Mouse (Mus musculus): ENCODE measurements around the gene Map3k3. TPM values are rescaled to one million over a fixed set of nuclear protein-coding genes. Genes with fewer than 3 reads are reported as not detected.
"Not testable (repeated sequence)": the region's sequence is repeated elsewhere in the genome, so short reads cannot be mapped to it uniquely, and the experiment has no call there.

Gene Map3k3
- polyA plus RNA-seq, 1 experiment from 2014 or later: 28.2 TPM

GRCm38 (mm10) chr11:106056819-106057491, 27.5 kb upstream of the Map3k3 start:
- Histone ChIP-seq H3K36me3 (peaks cover 78% of the 10 kb centered on the region), H3K9ac (no peak overlapping the region), H3K4me2 (no peak overlapping the region), H3K27ac (no peak overlapping the region), H3K27me3 (no peaks in the 10 kb centered on the region), H3K9me3 (no peaks in the 10 kb centered on the region), H3K4me1 (no peaks in the 10 kb centered on the region), H3K4me3 (no peak overlapping the region)
- no peak for ATAC-seq (ENCODE audit: borderline replicate concordance, extremely low read depth, low FRiP score, low TSS enrichment)
- WGBS: 88% methylated on average over 8 of the region's 8 CpGs

DNA sequence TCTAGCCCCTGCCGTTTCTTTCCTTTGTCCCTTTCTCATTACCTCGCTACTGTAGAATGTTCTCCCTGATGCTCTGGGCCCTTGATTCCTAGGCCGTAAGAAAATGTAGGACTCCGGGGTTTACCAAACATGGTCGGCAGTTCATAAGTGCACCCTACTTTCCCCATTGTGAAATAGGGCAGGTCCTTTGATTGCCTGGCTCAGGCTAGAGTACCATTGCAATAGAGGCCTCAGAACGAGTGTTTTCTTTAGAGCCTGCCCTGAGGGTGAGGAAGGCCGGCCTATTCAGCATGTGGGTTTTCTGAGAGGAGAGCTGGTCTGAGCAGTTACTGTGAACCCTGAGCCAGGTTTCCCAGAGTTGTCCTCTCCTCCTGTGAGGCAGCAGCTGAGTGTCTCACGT, 26.4 kb upstream of the Map3k3 start:
- no peaks in the 10 kb centered on the region for H3K4me1 ChIP-seq
- H3K9ac ChIP-seq: no peak overlapping the region
- no peak for ATAC-seq (ENCODE audit: borderline replicate concordance, extremely low read depth, low FRiP score, low TSS enrichment)
- H3K4me2 ChIP-seq: no peak overlapping the region
- peaks cover 69% of the 10 kb centered on the region for H3K36me3 ChIP-seq
- 77% methylated on average over 8 of the region's 8 CpGs for WGBS
- H3K27me3 ChIP-seq: no peaks in the 10 kb centered on the region
- no peak overlapping the region for H3K27ac ChIP-seq
- no peaks in the 10 kb centered on the region for H3K9me3 ChIP-seq
- H3K4me3 ChIP-seq: no peak overlapping the region

- Histone ChIP-seq H3K4me1 (peaks cover 4% of the 10 kb centered on the region; the same call in 1 of the 2 replicates), H3K4me3 (no peak overlapping the region), H3K27ac (no peak overlapping the region), H3K4me2 (no peak overlapping the region), H3K9me3 (no peaks in the 10 kb centered on the region), H3K36me3 (peaks cover 43% of the 10 kb centered on the region), H3K27me3 (no peaks in the 10 kb centered on the region), H3K9ac (no peak overlapping the region)
- no peak for ATAC-seq (ENCODE audit: borderline replicate concordance, extremely low read depth, low FRiP score, low TSS enrichment)
- WGBS: 82% methylated on average over 1 of the region's 1 CpGs
These were observed 23.9 kb upstream of the Map3k3 start for GRCm38 (mm10) chr11:106060549-106060948.

- Histone ChIP-seq H3K27me3 (no peaks in the 10 kb centered on the region), H3K9me3 (no peaks in the 10 kb centered on the region), H3K4me2 (no peak overlapping the region), H3K9ac (no peak overlapping the region), H3K27ac (no peak overlapping the region), H3K4me3 (no peak overlapping the region), H3K36me3 (peaks cover 36% of the 10 kb centered on the region), H3K4me1 (peaks cover 4% of the 10 kb centered on the region; the same call in 1 of the 2 replicates)
- 89% methylated on average over 1 of the region's 1 CpGs for WGBS
- ATAC-seq (ENCODE audit: borderline replicate concordance, extremely low read depth, low FRiP score, low TSS enrichment): no peak
These were observed 23.1 kb upstream of the Map3k3 start for GRCm38 (mm10) chr11:106061311-106061710.

GRCm38 (mm10) chr11:106063756-106064155, 20.7 kb upstream of the Map3k3 start:
- no peak for ATAC-seq (ENCODE audit: borderline replicate concordance, extremely low read depth, low FRiP score, low TSS enrichment)
- H3K4me1 ChIP-seq: peaks cover 4% of the 10 kb centered on the region
- WGBS: 82% methylated on average over 5 of the region's 5 CpGs
- no peaks in the 10 kb centered on the region for H3K27me3 ChIP-seq
- no peak overlapping the region for H3K4me2 ChIP-seq
- H3K9me3 ChIP-seq: no peaks in the 10 kb centered on the region
- H3K9ac ChIP-seq: no peak overlapping the region
- H3K4me3 ChIP-seq: no peak overlapping the region
- peaks cover 13% of the 10 kb centered on the region for H3K36me3 ChIP-seq
- no peak overlapping the region for H3K27ac ChIP-seq

GRCm38 (mm10) chr11:106065073-106065922, 19.1 kb upstream of the Map3k3 start:
- Histone ChIP-seq H3K27ac (peak overlapping the region; percentile 95; the same call in 1 of the 2 replicates), H3K9me3 (no peaks in the 10 kb centered on the region), H3K9ac (0 out of 2 replicates have a peak overlapping the region, but pooled peaks have one; percentile 91), H3K4me3 (peak overlapping the region; percentile 95), H3K27me3 (no peaks in the 10 kb centered on the region), H3K4me1 (peaks cover 4% of the 10 kb centered on the region), H3K36me3 (0 out of 2 replicates have a peak, but pooled peaks cover 3% of the 10 kb centered on the region), H3K4me2 (peak overlapping the region; percentile 87)
- WGBS: 35% methylated on average over 18 of the region's 18 CpGs
- no peak for ATAC-seq (ENCODE audit: borderline replicate concordance, extremely low read depth, low FRiP score, low TSS enrichment)

GRCm38 (mm10) chr11:106065923-106066571, 18.4 kb upstream of the Map3k3 start, which contains the start of gene Taco1:
TSS of gene Taco1 (plus strand) at chr11:106066061.
- Histone ChIP-seq H3K9ac (peak within 1 kb of the TSS; percentile 91), H3K4me1 (peaks cover 4% of the 10 kb centered on the region), H3K36me3 (0 out of 2 replicates have a peak, but pooled peaks cover 3% of the 10 kb centered on the region), H3K9me3 (no peaks in the 10 kb centered on the region), H3K4me3 (peak within 1 kb of the TSS; percentile 95), H3K27me3 (no peaks in the 10 kb centered on the region), H3K4me2 (peak within 1 kb of the TSS; percentile 87), H3K27ac (peak within 1 kb of the TSS; percentile 95)
- peak; percentile 95 for ATAC-seq (ENCODE audit: borderline replicate concordance, extremely low read depth, low FRiP score, low TSS enrichment)
- under 1% methylated on average over 49 of the region's 49 CpGs for WGBS

DNA sequence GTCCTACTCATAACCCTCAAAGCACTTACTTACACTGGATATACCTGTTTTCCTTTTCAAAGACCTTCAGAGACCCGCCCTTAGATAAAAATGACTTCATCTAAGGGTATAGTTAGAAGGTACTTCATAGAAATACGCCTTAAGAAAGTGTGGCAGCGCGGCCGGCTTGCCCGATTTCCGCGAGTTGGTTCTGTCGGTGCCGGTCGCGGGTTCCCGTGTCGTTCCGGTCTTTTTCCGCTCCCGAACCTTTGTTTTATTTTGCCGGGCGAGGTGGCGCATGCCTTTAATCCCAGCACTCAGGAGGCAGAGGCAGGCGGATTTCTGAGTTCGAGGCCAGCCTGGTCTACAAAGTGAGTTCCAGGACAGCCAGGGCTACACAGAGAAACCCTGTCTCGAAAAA, 17.8 kb upstream of the Map3k3 start:
- Histone ChIP-seq H3K9ac (peak overlapping the region; percentile 91), H3K27ac (peak overlapping the region; percentile 95), H3K4me3 (peak overlapping the region; percentile 95), H3K4me2 (peak overlapping the region; percentile 87)
- WGBS: 11% methylated on average over 23 of the region's 23 CpGs
- H3K36me3 ChIP-seq; H3K27me3 ChIP-seq; H3K9me3 ChIP-seq; H3K4me1 ChIP-seq; ATAC-seq (ENCODE audit: borderline replicate concordance, extremely low read depth, low FRiP score, low TSS enrichment): not testable (repeated sequence)

GRCm38 (mm10) chr11:106073774-106074173, 10.6 kb upstream of the Map3k3 start:
- H3K4me1 ChIP-seq: no peaks in the 10 kb centered on the region
- WGBS: 77% methylated on average over 3 of the region's 3 CpGs
- H3K27ac ChIP-seq: no peak overlapping the region
- H3K4me2 ChIP-seq: no peak overlapping the region
- H3K36me3 ChIP-seq: peaks cover 21% of the 10 kb centered on the region
- H3K9ac ChIP-seq: no peak overlapping the region
- no peaks in the 10 kb centered on the region for H3K9me3 ChIP-seq
- no peak for ATAC-seq (ENCODE audit: borderline replicate concordance, extremely low read depth, low FRiP score, low TSS enrichment)
- H3K4me3 ChIP-seq: no peak overlapping the region
- H3K27me3 ChIP-seq: no peaks in the 10 kb centered on the region

DNA sequence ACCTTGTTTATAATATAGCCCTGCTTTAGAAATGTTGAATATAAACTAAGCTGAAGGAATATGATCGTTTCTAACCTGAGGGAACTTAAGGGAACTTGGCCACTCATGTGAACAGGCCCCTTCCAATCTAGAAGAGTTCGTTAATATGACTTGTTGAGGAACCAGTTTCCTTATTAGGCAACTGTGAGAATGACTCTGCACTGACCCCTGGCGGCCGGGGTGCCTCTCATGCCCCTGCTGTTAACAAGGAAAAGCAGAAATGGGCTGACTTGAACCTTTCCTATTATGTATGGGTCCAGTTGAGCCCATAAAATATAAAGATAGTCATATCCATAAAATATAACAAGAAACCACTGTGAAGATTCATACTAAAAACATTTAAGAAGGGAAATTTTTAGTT, 8.1 kb upstream of the Map3k3 start:
- no peaks in the 10 kb centered on the region for H3K9me3 ChIP-seq
- no peak for ATAC-seq (ENCODE audit: borderline replicate concordance, extremely low read depth, low FRiP score, low TSS enrichment)
- no peak overlapping the region for H3K4me2 ChIP-seq
- H3K36me3 ChIP-seq: peaks cover 18% of the 10 kb centered on the region
- no peaks in the 10 kb centered on the region for H3K4me1 ChIP-seq
- under 1% methylated on average over 4 of the region's 4 CpGs for WGBS
- no peak overlapping the region for H3K27ac ChIP-seq
- no peaks in the 10 kb centered on the region for H3K27me3 ChIP-seq
- no peak overlapping the region for H3K4me3 ChIP-seq
- H3K9ac ChIP-seq: no peak overlapping the region

DNA sequence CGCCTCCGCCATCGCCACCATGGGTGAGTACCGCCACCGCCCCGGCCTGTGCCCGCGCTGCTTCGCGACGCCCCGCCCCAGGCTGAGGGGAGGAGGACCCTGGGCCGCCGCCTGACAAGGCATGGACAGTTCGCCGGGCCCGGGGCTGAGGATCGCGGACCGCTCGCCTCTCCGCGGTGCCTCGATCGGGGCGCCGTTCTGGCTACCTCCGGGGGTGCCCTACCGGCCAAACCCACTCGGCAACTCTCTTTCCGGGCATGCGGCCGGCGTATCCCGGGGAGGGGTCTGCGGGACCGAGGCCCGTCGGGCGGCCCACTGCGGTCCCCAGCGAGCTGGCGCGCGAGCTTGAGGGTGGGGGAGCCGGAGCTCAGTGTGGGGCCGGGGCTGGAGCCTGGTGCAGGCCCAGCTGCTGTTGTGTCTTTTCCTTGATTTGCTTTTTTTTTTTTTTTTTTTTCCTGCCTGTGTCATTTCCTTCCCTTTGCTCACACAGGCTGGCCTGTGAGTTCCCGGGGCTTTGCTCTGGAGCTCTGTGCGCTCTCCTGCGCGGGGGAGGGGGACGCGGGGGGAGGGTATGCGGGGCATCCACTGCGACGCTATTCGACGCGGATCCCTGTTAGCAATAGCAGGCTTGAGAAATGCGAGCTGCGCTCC, 623 bp downstream of the Map3k3 start:
- peaks cover 24% of the 10 kb centered on the region for H3K4me1 ChIP-seq
- H3K36me3 ChIP-seq: no peaks in the 10 kb centered on the region
- peak; percentile 76 for ATAC-seq (ENCODE audit: borderline replicate concordance, extremely low read depth, low FRiP score, low TSS enrichment)
- H3K27me3 ChIP-seq: no peaks in the 10 kb centered on the region
- peak overlapping the region; percentile 99 for H3K27ac ChIP-seq
- no peaks in the 10 kb centered on the region for H3K9me3 ChIP-seq
- under 1% methylated on average over 54 of the region's 61 CpGs for WGBS
- peak overlapping the region; percentile 97 for H3K9ac ChIP-seq
- peak overlapping the region; percentile 88 for H3K4me3 ChIP-seq
- peak overlapping the region; percentile 62 for H3K4me2 ChIP-seq

Data from lung, embryonic 15.5 days (tissue).